Mouse (Mus musculus): ENCODE data around the gene Ccdc6. TPM values are rescaled to one million over a fixed set of nuclear protein-coding genes. Genes with fewer than 3 reads are reported as not detected.

Gene Ccdc6
- total RNA-seq, 2 experiments from 2014 or later: 29.6 to 48.6 TPM

GRCm38 (mm10) chr10:70159651-70160320 is 62.9 kb downstream of the Ccdc6 start:
- ATAC-seq (replicated peaks; ENCODE audit: low FRiP score, low TSS enrichment, poor library complexity, severe bottlenecking): no peak

DNA sequence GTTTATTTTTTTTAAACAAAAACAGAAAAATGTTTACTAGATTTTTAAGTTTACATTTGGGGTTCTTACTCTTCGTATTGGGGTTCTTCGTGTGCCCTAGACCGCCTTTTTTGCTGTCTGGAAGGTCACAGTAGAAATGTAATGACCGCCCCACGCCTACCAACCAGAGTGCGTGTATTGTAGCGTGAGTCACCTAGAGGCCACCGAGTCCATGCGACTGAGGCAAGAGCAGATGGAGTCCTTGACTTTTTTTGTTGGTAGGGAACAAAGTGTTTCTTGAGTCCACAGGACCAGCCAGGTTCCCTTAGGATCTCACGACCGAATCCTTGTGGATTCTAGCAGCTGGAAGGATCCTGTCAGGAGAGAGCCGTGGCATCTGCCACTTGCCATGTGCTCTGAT is 63.9 kb downstream of the Ccdc6 start:
- ATAC-seq (replicated peaks; ENCODE audit: low FRiP score, low TSS enrichment, poor library complexity, severe bottlenecking): no peak

- ATAC-seq (replicated peaks; ENCODE audit: low FRiP score, low TSS enrichment, poor library complexity, severe bottlenecking): no peak
These were observed 64.6 kb downstream of the Ccdc6 start for GRCm38 (mm10) chr10:70161504-70161903.

- ATAC-seq (replicated peaks; ENCODE audit: low FRiP score, low TSS enrichment, poor library complexity, severe bottlenecking): no peak
These were observed 66.8 kb downstream of the Ccdc6 start for GRCm38 (mm10) chr10:70163681-70164080.

DNA sequence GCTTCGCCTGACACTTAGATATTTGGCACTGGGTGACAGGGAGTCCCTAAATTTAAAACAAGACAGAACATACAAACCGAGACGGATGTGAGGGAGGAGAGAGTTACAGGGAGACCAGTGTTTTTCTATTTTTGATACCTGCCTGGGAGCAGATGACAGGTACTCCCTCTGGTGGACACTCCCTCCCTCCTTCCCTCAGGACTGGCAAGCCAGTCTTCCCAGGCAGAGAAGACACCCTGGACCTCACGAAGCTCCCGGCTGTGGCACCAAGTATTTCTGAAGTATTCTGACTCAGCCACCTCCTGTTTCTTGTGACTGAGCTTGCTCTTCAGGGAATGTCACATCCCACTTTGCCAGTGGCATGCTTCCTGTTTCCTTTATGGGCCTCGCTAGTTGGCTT is 69.0 kb downstream of the Ccdc6 start:
- no peak for ATAC-seq (replicated peaks; ENCODE audit: low FRiP score, low TSS enrichment, poor library complexity, severe bottlenecking)

GRCm38 (mm10) chr10:70166427-70166826 is 69.5 kb downstream of the Ccdc6 start:
- no peak for ATAC-seq (replicated peaks; ENCODE audit: low FRiP score, low TSS enrichment, poor library complexity, severe bottlenecking)

DNA sequence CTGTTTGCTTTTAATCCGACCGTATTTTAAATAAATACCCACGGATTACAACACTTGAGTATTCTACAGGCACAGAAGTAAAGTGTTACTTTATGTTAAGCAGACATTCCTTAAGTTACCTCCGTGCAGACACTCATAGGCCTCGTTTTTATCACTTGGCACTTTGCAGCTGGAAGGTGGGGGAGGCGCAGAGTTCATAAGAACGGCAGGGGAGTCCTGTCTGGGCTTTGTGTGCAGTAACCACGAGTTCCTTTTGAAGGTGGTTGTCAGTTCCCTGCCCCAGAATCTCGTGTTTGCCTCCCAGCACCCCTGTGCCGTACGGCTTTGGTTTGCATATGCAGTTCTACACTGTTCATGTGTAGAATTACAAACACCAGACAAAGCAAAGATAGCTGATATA is 70.7 kb downstream of the Ccdc6 start:
- ATAC-seq (replicated peaks; ENCODE audit: low FRiP score, low TSS enrichment, poor library complexity, severe bottlenecking): no peak

- ATAC-seq (replicated peaks; ENCODE audit: low FRiP score, low TSS enrichment, poor library complexity, severe bottlenecking): no peak
These were observed 71.5 kb downstream of the Ccdc6 start for GRCm38 (mm10) chr10:70168396-70168795.

GRCm38 (mm10) chr10:70169044-70169443 is 72.1 kb downstream of the Ccdc6 start:
- no peak for ATAC-seq (replicated peaks; ENCODE audit: low FRiP score, low TSS enrichment, poor library complexity, severe bottlenecking)

GRCm38 (mm10) chr10:70173314-70173713 is 76.4 kb downstream of the Ccdc6 start:
- ATAC-seq (replicated peaks; ENCODE audit: low FRiP score, low TSS enrichment, poor library complexity, severe bottlenecking): peak; percentile 90

- no peak for ATAC-seq (replicated peaks; ENCODE audit: low FRiP score, low TSS enrichment, poor library complexity, severe bottlenecking)
These were observed 77.7 kb downstream of the Ccdc6 start for GRCm38 (mm10) chr10:70174494-70175190.

DNA sequence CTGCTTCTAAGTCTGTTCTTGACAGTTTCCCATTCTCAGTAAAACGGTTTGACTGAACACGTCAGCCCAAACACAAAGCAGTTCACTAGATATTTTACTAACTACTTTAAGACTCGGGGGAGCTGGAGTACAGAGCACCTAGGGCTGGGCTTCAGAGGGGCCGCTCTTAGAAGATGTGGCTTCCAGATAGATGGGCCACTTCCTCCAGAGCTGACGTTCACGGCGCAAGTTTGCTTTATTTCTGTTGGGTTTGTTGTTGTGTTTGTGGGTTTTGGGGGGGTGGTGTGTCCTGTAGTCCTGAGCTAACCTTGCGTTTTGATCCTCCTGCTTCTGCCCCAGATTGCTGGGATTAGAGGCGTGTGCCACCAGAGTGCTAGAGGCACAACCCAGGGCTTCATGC is 83.8 kb downstream of the Ccdc6 start:
- ATAC-seq (replicated peaks; ENCODE audit: low FRiP score, low TSS enrichment, poor library complexity, severe bottlenecking): peak; percentile 56

DNA sequence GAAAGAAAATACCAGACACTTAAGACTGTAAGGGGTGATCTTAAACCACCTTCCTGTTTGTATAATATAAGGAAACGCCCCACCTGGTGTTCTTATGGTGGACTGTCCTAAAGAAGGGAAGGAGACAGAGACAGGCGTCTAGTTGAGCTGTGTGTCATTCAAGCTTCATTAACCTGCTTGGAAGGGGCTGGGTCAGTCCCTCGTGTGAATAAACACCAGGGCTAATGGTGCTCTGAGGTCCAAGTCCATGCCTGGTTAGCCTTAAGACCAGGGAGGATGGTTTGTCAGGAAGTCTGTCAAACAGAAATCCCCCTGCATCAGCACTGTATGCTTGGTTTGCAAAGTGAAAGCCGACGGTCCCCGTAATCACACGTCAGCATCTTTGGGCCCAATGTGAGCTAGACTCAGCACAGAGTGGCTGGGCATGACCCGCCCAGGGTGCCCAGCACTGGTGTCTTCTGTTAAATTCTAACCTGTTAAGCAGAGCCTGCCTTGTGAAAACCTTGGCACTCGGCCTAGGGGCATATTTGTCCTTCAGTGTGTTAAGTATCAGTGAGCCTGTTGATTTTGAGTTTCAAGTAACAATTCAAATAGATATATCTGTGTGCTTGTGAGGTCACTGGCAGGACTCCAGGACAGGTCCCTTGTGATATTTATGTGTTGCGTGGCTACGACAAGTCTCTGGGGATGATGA is 84.5 kb downstream of the Ccdc6 start:
- 0 out of 2 replicates have a peak, but pooled peaks have one; percentile 32 for ATAC-seq (replicated peaks; ENCODE audit: low FRiP score, low TSS enrichment, poor library complexity, severe bottlenecking)

GRCm38 (mm10) chr10:70183210-70184080 is 86.5 kb downstream of the Ccdc6 start:
- no peak for ATAC-seq (replicated peaks; ENCODE audit: low FRiP score, low TSS enrichment, poor library complexity, severe bottlenecking)

GRCm38 (mm10) chr10:70186136-70186535 is 89.2 kb downstream of the Ccdc6 start:
- ATAC-seq (replicated peaks; ENCODE audit: low FRiP score, low TSS enrichment, poor library complexity, severe bottlenecking): peak; percentile 69; the same call in 1 of the 2 replicates

DNA sequence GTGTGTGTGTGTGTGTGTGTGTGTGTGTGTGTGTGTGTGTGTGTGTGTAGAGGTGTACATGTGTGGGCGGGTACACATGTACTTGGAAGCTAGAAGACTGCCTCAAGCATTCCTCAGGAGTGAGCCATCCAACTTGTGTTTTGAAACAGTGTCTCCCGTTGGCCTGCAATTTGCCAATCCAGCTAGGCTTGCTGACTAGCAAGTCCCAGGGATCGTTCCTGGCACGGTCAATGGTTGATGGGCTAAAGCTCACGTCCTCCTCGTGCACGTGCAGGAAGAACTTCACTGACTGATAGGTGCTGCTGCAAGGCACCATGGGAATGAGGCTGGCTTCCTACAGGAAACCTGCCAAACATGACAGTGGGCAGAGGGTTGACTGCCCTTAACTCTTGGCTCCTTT is 89.7 kb downstream of the Ccdc6 start:
- no peak for ATAC-seq (replicated peaks; ENCODE audit: low FRiP score, low TSS enrichment, poor library complexity, severe bottlenecking)

DNA sequence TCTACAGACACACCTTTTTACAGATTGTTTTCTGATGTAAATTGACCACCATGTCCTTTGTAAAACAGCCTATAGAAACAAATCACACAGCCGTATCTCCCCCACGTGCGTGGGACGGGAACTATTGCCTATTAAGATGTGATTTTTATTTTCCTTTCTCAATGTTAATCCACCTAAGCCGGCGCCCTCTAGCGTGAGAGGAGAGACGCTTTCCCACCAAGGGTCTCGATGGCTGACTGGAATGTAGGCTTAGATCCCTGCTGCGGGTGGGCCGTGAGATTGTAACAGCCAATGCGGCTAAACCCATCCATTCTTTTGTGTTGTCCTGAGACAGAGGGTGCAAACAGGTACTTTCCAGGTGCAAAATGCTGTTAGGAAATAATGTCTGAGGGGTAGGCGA is 92.9 kb downstream of the Ccdc6 start:
- no peak for ATAC-seq (replicated peaks; ENCODE audit: low FRiP score, low TSS enrichment, poor library complexity, severe bottlenecking)

DNA sequence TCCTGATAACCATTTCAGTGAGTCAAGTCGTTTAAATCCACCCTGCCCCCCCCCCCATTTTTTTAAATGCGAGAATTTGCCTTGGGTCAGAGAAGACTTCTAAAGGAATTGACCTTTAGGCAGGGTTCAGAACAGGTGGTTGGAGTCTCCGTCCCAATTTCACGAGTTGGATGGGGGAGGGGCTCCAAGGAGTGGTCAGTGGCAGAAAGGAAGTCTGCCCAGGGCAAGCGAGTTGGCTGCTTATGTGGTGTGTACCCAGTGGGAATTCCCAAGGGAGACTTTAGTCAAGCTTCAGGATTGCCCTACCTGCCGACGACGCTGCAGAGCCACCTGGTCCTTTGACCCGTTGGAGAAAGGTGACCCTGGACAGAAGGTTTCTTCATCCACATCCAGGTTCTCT is 97.4 kb downstream of the Ccdc6 start:
- no peak for ATAC-seq (replicated peaks; ENCODE audit: low FRiP score, low TSS enrichment, poor library complexity, severe bottlenecking)

- ATAC-seq (replicated peaks; ENCODE audit: low FRiP score, low TSS enrichment, poor library complexity, severe bottlenecking): peak; percentile 46; the same call in 1 of the 2 replicates
These were observed 98.4 kb downstream of the Ccdc6 start for GRCm38 (mm10) chr10:70195279-70195678.

DNA sequence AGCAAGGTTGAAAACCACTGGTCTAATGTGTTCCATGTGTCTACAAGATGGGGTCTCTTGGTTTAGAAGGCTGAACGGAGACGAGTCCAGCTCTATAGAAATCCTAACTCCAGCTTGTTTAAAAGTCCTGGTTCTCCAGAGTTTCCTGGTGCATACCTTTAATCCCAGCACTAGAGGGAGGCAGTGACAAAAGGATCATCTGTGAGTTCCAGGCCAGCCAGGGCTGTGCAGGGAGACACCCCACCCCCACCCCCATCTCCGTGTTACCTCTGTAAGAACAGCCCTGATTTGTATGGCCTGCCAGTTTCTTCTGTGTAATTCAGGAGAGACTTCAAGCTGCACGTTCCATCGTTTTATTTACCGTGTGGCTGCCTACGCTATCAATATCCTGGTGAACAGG is 98.9 kb downstream of the Ccdc6 start:
- ATAC-seq (replicated peaks; ENCODE audit: low FRiP score, low TSS enrichment, poor library complexity, severe bottlenecking): peak; percentile 60
